Mouse (Mus musculus) hindbrain, embryonic 10.5 days (tissue): ENCODE data around the gene Eif4e2. TPM values are rescaled to one million over a fixed set of nuclear protein-coding genes. Genes with fewer than 3 reads are reported as not detected.

Source experiments
- DNase-seq: peaks from one replicate; pipeline ENCODE4 v3.0.0-alpha.2; 2017; ENCODE audit warnings: low spot score
- H3K27ac ChIP-seq: fragments of 300-500 bp; sonication (generic); 2 replicates; pipeline ENCODE4 v1.5.1; 2016; ENCODE audit warnings: mild to moderate bottlenecking, moderate library complexity
- H3K27me3 ChIP-seq: fragments of 300-500 bp; sonication (generic); 2 replicates; pipeline ENCODE4 v1.6.1; 2016; ENCODE audit warnings: mild to moderate bottlenecking; ENCODE audit not compliant: poor library complexity, insufficient read depth, severe bottlenecking
- H3K36me3 ChIP-seq: fragments of 300-500 bp; sonication (generic); 2 replicates; pipeline ENCODE4 v1.6.1; 2016; ENCODE audit warnings: mild to moderate bottlenecking, moderate library complexity
- H3K4me1 ChIP-seq: fragments of 300-500 bp; sonication (generic); replicated peaks from 2 replicates; pipeline ENCODE4 v1.6.1; 2016; ENCODE audit warnings: mild to moderate bottlenecking
- H3K4me3 ChIP-seq: fragments of 300-500 bp; sonication (generic); 2 replicates; pipeline ENCODE4 v1.5.1; 2016; ENCODE audit warnings: mild to moderate bottlenecking, moderate library complexity
- H3K9me3 ChIP-seq: fragments of 300-500 bp; sonication (generic); 2 replicates; pipeline ENCODE4 v1.6.1; 2016; ENCODE audit warnings: mild to moderate bottlenecking, moderate library complexity
- WGBS: fragments of 180-500 bp; shearing (Covaris S2); methylation state at CpG from one replicate; pipeline ENCODE4 v1.1.7; 2016; 5-methylcytosine and 5-hydroxymethylcytosine counted together
- polyA plus RNA-seq: library from polyadenylated mRNA; unstranded; fragments of >200 nt; fragmentation: Nextera tagmentation; extraction: Ambion mirVana; gene quantifications from 2 replicates; pipeline ENCODE4 v1.2.1, GENCODE M21; 2016

Gene Eif4e2
- polyA plus RNA-seq, 1 experiment from 2014 or later: 173 TPM

DNA sequence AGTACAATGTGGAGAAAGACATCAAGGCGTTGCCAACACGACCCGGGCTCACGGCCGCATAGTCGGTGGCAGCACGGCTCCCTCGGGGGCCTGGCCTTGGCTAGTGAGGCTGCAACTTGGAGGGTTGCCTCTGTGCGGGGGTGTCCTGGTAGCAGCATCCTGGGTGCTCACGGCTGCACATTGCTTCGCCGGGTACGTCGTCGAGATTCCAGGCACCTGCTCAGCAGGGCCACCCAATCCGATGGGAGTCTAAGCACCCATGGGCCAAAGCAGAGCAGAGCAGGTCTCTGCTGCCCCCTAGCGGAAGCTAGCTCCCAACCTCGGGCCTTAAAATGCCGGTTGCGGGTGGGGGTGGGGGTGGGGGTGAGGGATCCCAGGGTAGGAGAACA is 29.0 kb upstream of the Eif4e2 start:
- peaks cover 92% of the 10 kb centered on the region for H3K27me3 ChIP-seq

DNA sequence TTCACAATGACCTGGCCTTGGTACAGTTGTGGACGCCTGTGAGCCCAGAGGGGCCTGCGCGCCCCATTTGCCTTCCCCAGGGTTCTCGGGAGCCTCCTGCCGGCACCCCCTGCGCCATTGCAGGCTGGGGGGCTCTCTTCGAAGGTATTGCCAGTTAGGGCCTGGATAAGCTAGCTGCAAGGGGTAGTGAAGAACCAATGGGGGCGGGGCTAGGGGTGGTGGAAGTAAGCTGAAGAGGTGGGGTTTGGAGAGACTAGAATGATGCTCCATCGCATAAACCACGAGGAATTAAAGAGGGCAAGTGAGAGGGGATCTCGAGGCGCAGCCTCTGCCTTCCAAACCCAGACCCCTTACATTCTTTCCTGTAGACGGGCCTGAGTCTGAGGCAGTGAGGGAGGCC is 28.2 kb upstream of the Eif4e2 start:
- Histone ChIP-seq H3K9me3 (no peaks in the 10 kb centered on the region), H3K4me1 (peaks cover 43% of the 10 kb centered on the region), H3K27ac (no peak overlapping the region), H3K4me3 (peak overlapping the region; percentile 7; the same call in 1 of the 2 replicates), H3K27me3 (peaks cover 87% of the 10 kb centered on the region), H3K36me3 (no peaks in the 10 kb centered on the region)
- WGBS: 13% methylated on average over 13 of the region's 13 CpGs
- DNase-seq: no peak

More for the DNA sequence above, 29.0 kb upstream of the Eif4e2 start:
- H3K4me1 ChIP-seq: peaks cover 40% of the 10 kb centered on the region
- H3K4me3 ChIP-seq: peak overlapping the region; percentile 7
- H3K27ac ChIP-seq: no peak overlapping the region
- no peaks in the 10 kb centered on the region for H3K36me3 ChIP-seq
- no peaks in the 10 kb centered on the region for H3K9me3 ChIP-seq
- 13% methylated on average over 20 of the region's 20 CpGs for WGBS
- peak; percentile 58 for DNase-seq

DNA sequence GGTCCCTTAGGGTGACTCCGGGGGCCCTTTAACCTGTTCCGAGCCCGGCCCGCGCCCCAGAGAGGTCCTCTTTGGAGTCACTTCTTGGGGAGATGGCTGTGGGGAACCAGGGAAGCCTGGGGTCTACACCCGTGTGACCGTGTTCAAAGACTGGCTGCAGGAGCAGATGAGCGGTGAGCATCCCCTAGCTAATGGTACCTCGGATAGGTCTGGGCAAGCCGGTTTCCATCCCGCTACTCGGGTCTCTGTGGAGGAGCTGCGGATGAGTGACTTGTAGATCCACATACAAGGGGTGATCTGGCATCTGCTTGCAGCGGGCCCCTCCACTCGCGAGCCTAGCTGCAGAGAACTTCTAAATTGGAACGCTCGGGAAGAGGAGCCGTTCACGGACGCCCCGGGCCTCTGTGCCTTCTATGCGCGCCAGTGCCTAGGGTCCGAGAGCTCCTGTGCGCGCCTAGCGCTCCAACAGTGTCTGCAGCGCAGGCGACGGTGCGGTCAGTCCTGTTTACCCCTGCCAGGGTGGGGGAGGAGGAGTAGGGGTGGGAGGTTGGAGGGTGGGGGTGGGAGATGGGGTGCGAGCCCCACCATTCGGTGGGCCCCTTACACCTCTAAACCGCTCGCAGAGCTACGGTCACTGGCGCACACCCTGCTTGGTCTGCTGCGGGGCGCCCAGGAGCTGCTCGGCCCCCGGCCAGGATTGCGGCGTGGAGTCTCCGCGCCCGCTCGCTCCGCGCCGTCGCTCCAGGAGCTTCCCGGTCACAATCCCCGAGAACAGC is 27.3 kb upstream of the Eif4e2 start:
- DNase-seq: peak; percentile 65
- Histone ChIP-seq H3K9me3 (no peaks in the 10 kb centered on the region), H3K4me3 (peak overlapping the region; percentile 66), H3K4me1 (peaks cover 46% of the 10 kb centered on the region), H3K27me3 (peaks cover 81% of the 10 kb centered on the region), H3K27ac (peak overlapping the region; percentile 77), H3K36me3 (no peaks in the 10 kb centered on the region)
- WGBS: 2% methylated on average over 54 of the region's 54 CpGs

DNA sequence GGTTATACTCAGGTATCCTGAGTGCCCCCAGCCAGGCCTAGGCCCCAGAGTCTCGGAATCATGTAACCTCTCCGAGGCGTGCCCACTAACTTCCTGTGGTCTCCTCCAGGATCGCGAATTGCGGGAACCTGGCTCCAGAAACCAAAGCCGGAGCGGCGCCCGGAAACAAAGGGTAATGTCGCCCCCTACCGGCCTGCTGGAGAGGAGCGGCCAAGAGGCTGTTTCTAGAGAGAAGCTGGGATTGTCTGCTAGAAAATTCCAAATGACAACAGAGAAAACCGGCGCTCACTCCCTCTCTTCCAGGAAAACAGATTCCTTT is 26.7 kb upstream of the Eif4e2 start:
- Histone ChIP-seq H3K9me3 (no peaks in the 10 kb centered on the region), H3K4me1 (peaks cover 46% of the 10 kb centered on the region), H3K27ac (peak overlapping the region; percentile 77), H3K36me3 (no peaks in the 10 kb centered on the region), H3K27me3 (peaks cover 75% of the 10 kb centered on the region), H3K4me3 (peak overlapping the region; percentile 66)
- DNase-seq: peak; percentile 89
- WGBS: under 1% methylated on average over 15 of the region's 15 CpGs

DNA sequence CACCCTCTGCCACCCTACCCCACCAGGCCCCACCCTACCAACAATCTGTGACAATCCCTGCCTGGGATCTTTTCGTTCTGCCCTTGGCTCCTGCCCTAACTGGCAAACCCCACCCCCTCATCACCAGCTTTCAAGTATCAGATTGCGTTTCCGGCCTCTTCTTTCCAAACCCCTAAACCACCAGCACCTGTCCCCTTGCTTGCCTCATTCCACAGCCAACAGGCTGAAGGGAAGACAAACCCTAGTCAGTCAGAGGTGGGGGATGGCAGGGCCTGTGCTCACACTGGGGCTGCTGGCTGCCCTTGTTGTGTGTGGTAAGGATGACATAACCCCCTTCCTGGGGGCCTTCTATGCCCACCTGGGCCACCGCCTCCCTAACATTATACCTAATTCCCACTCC is 23.3 kb upstream of the Eif4e2 start, which contains the start of gene Chrnd:
Gene Chrnd, plus strand, starts transcription at position 179 of the 400 bp plus-strand sequence.
- Histone ChIP-seq H3K27me3 (peaks cover 41% of the 10 kb centered on the region), H3K27ac (no peak within 1 kb of the TSS), H3K9me3 (no peaks in the 10 kb centered on the region), H3K36me3 (no peaks in the 10 kb centered on the region), H3K4me1 (peaks cover 25% of the 10 kb centered on the region), H3K4me3 (no peak within 1 kb of the TSS)
- no peak for DNase-seq
- WGBS: 43% methylated on average over 4 of the region's 4 CpGs

DNA sequence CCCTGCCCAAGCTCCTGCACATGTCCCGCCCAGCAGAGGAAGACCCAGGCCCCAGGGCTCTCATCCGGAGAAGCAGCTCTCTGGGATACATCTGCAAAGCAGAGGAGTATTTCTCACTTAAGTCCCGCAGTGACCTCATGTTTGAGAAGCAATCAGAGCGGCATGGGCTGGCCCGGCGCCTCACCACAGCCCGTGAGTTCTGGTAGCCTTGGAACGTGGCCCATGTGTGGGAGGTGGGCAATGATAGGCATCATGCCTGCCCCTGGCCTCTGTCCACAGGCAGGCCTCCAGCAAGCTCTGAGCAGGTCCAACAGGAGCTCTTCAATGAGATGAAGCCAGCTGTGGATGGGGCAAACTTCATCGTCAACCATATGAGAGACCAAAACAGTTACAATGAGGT is 16.4 kb upstream of the Eif4e2 start:
- Histone ChIP-seq H3K27ac (no peak overlapping the region), H3K9me3 (no peaks in the 10 kb centered on the region), H3K27me3 (no peaks in the 10 kb centered on the region), H3K4me1 (no peaks in the 10 kb centered on the region), H3K36me3 (no peaks in the 10 kb centered on the region), H3K4me3 (no peak overlapping the region)
- DNase-seq: no peak
- WGBS: 79% methylated on average over 9 of the region's 9 CpGs

DNA sequence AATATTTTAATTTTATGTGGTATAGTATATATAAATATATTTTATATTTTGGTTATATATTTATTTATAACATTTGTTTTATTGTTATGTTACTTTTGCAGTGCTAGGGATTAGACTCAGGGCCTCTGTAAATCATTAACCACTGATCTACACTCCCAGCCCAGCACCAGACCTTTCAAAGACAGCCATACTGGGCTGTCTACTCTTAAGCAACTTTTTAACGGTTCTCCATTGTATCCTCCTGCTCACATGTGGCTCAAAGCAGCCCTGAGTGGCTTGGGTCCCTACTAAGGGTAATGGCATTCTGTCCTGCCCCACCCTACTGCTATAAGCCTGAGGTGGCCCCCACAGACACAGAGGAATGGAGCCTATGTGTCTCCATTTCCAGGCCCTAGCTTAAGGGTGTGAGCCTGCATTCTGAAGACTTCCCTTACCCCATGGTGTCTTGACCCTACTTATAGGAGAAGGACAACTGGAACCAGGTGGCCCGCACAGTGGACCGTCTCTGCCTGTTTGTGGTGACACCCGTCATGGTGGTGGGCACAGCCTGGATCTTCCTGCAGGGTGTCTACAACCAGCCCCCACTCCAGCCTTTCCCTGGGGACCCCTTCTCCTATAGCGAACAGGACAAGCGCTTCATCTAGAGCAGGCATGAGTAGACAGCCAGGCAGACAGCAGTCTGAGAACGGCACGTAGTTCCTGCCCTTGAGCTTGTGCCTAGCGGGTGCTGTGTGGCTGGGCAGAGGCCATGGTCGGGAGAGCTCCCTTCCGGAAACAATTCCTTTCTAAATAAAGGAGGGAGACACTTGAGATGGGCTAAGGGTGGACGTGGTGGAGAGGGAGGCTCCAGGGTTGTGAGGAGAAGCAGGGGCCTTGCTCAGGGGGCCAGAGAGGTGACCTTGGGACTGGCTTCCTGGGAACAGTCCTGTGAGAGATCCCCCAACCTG is 15.3 kb upstream of the Eif4e2 start:
- DNase-seq: no peak
- WGBS: 80% methylated on average over 12 of the region's 12 CpGs
- H3K4me3 ChIP-seq: no peak overlapping the region
- no peaks in the 10 kb centered on the region for H3K9me3 ChIP-seq
- no peaks in the 10 kb centered on the region for H3K27me3 ChIP-seq
- H3K36me3 ChIP-seq: no peaks in the 10 kb centered on the region
- H3K27ac ChIP-seq: no peak overlapping the region
- H3K4me1 ChIP-seq: no peaks in the 10 kb centered on the region

DNA sequence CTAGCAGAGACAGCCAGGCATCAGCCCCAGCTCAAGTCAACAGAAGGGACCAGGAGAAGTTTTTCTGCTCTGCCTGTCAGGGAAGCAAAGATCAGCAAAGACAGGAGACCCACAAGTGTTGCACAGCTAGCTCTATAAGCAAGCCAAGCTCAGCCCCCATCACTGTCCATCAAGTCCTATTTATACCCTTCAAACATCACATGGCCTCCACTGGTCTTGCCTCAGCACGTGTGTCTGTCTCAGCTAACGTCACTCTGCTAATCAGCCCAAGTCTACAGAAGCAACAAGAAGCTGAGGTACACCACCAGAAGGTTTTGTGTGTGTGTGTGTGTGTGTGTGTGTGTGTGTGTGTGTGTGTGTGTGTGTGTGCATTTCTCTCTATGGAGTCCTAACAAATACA is 12.9 kb upstream of the Eif4e2 start:
- Histone ChIP-seq H3K27ac (no peak overlapping the region), H3K4me3 (no peak overlapping the region), H3K36me3 (no peaks in the 10 kb centered on the region), H3K27me3 (peaks cover 7% of the 10 kb centered on the region; the same call in 1 of the 2 replicates), H3K9me3 (no peaks in the 10 kb centered on the region), H3K4me1 (peaks cover 12% of the 10 kb centered on the region)
- no peak for DNase-seq
- 67% methylated on average over 2 of the region's 2 CpGs for WGBS

DNA sequence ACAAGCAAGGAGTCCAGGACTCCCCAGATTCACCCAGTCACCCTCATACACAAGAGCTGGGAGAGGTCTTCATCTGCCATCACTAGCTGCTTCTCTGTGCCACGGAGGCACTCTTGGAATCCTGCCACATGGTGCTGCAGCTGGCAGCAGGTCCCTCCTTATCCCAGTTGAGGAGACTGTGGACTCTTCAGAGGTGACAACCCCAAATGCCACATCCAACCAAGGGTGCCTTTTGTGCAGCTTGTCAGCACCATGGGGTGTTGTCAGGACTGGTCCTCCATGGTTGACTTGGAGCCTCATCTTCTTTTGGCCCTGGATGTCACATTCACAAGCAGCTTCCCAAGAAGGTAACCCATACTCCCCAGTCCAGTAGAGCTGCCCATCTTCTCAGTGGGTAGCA is 11.9 kb upstream of the Eif4e2 start:
- H3K9me3 ChIP-seq: no peaks in the 10 kb centered on the region
- H3K4me3 ChIP-seq: no peak overlapping the region
- DNase-seq: no peak
- peaks cover 21% of the 10 kb centered on the region for H3K4me1 ChIP-seq
- H3K36me3 ChIP-seq: no peaks in the 10 kb centered on the region
- H3K27ac ChIP-seq: no peak overlapping the region
- peaks cover 18% of the 10 kb centered on the region for H3K27me3 ChIP-seq
- WGBS: 68% methylated on average over 1 of the region's 1 CpGs

DNA sequence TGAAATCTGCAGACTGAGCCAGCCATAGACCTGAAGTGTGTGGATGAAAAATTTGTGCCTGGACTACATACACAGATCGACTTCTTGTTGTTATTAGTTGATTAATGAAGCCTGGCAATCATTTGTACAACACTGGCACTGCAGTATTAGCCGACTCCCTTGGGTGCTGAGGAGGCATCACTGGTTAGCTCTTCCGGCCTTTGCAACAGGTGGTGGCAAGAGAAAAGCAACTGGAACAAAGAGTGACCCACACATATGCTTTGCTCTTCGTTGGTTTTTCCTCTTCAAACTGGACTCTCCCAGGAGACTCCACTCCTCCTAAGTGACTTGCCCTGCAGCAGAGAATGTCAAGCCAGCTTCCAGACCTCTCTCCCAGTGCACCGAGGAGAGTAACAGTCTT is 9.9 kb upstream of the Eif4e2 start:
- WGBS: 82% methylated on average over 5 of the region's 5 CpGs
- no peak overlapping the region for H3K4me3 ChIP-seq
- H3K9me3 ChIP-seq: no peaks in the 10 kb centered on the region

DNA sequence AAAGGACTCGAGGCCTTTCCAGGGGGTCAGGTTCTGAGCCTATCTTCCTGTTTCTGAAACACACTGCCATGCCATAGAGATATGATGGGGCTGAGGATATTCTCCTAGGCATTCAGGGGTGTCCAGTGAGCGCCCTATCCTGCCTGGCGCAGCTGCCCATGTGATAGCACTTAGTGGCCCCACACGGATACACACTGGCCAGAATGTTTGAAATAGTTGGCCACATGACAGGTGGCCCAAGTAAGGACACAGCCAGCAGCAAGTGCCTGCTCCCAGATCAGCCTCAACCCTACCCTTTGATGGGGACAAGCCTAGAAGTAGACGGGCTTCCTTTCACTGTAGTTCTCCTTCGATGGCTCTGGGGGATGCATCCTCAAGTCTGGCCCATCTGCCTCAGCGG is 9.2 kb upstream of the Eif4e2 start, which contains the start of gene Chrng:
Gene Chrng, plus strand, starts transcription at position 193 of the 400 bp plus-strand sequence.
- WGBS: 89% methylated on average over 7 of the region's 7 CpGs
- peaks cover 42% of the 10 kb centered on the region for H3K27me3 ChIP-seq
- peak within 1 kb of the TSS; percentile 45 for H3K27ac ChIP-seq

More for the DNA sequence above, 9.9 kb upstream of the Eif4e2 start:
- H3K4me1 ChIP-seq: peaks cover 21% of the 10 kb centered on the region
- H3K27me3 ChIP-seq: peaks cover 37% of the 10 kb centered on the region
- H3K27ac ChIP-seq: no peak overlapping the region
- DNase-seq: no peak
- no peaks in the 10 kb centered on the region for H3K36me3 ChIP-seq

DNA sequence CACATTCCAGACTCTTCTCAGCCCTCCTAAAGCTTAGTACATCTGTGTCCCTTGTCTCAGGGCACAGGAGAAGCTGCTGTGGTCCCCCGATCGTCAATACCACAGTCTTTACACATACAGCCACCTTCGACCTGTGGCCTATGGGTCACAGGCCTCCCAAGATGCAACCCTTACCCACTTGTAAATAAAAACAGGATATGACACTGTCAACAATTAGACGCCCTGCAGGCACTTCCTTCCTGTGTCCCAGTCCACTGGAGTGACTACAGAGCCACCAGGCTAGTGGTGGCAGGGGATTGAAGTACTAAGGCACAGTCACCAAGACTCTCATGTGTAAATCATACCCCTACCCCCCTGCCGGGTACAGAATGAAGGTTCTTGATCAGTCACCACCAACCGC is 8.7 kb upstream of the Eif4e2 start:
- H3K27ac ChIP-seq: peak overlapping the region; percentile 45; the same call in 1 of the 2 replicates
- DNase-seq: no peak
- H3K4me1 ChIP-seq: peaks cover 21% of the 10 kb centered on the region
- H3K9me3 ChIP-seq: no peaks in the 10 kb centered on the region
- H3K27me3 ChIP-seq: peaks cover 42% of the 10 kb centered on the region
- H3K4me3 ChIP-seq: no peak overlapping the region
- H3K36me3 ChIP-seq: no peaks in the 10 kb centered on the region
- WGBS: 65% methylated on average over 6 of the region's 6 CpGs

More for the DNA sequence above, 9.2 kb upstream of the Eif4e2 start, which contains the start of gene Chrng:
- no peak for DNase-seq
- Histone ChIP-seq H3K9me3 (no peaks in the 10 kb centered on the region), H3K4me3 (no peak within 1 kb of the TSS), H3K4me1 (peaks cover 21% of the 10 kb centered on the region), H3K36me3 (no peaks in the 10 kb centered on the region)

DNA sequence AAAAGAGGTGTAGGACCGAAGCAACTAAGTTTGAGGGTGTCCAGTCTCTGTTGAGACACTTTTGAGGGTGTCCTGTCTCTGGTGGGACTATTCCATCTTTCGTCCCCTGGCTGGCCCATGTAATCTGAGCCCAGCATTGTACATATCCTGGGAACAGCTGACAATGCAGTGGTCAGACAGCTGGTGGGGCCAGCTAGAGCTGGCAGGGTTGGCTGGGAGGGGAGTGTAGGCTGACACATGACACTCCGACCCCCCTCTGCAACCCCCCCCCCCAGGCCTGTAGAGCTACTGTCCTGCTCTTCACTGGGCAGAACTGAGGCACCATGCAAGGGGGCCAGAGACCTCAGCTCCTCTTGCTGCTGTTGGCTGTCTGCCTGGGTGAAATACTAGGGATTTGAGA is 8.2 kb upstream of the Eif4e2 start:
- WGBS: 37% methylated on average over 3 of the region's 3 CpGs
- Histone ChIP-seq H3K36me3 (no peaks in the 10 kb centered on the region), H3K27me3 (peaks cover 42% of the 10 kb centered on the region), H3K27ac (peak overlapping the region; percentile 45), H3K4me3 (peak overlapping the region; percentile 21; the same call in 1 of the 2 replicates), H3K9me3 (no peaks in the 10 kb centered on the region), H3K4me1 (peaks cover 21% of the 10 kb centered on the region)
- peak; percentile 31 for DNase-seq
